Mouse (Mus musculus) c-Kit-positive CD71-negative TER-119-negative erythroid progenitor cells, embryonic 14.5 days (primary cell): Measurements from ENCODE around the gene March8.

Experiments
- DNase-seq: peaks from one replicate; pipeline ENCODE4 v3.0.0-alpha.2; 2013; ENCODE audit warnings: low read depth

The March8 gene

GRCm38 (mm10) chr6:116371500-116371899 lies 33.7 kb downstream of the March8 start:
- DNase-seq = no peak

- DNase-seq = no peak
These were observed 36.3 kb downstream of the March8 start for GRCm38 (mm10) chr6:116374136-116374535.

GRCm38 (mm10) chr6:116374618-116375017 lies 36.8 kb downstream of the March8 start:
- DNase-seq = no peak

- no peak for DNase-seq
These were observed 41.1 kb downstream of the March8 start for GRCm38 (mm10) chr6:116378892-116379291.

GRCm38 (mm10) chr6:116380157-116380556 lies 42.3 kb downstream of the March8 start:
- no peak for DNase-seq

- no peak for DNase-seq
These were observed 43.8 kb downstream of the March8 start for GRCm38 (mm10) chr6:116381605-116382004.

GRCm38 (mm10) chr6:116383582-116383981 lies 45.8 kb downstream of the March8 start:
- no peak for DNase-seq

- DNase-seq = no peak
These were observed 47.6 kb downstream of the March8 start for GRCm38 (mm10) chr6:116385194-116386044.

- DNase-seq = no peak
These were observed 48.2 kb downstream of the March8 start for GRCm38 (mm10) chr6:116386045-116386415.

- no peak for DNase-seq
These were observed 48.7 kb downstream of the March8 start for GRCm38 (mm10) chr6:116386506-116386905.

GRCm38 (mm10) chr6:116388068-116388467 lies 50.2 kb downstream of the March8 start:
- no peak for DNase-seq

- no peak for DNase-seq
These were observed 51.7 kb downstream of the March8 start for GRCm38 (mm10) chr6:116389481-116389880.

- no peak for DNase-seq
These were observed 57.3 kb downstream of the March8 start for GRCm38 (mm10) chr6:116394916-116395648.

GRCm38 (mm10) chr6:116397621-116398020 lies 59.8 kb downstream of the March8 start:
- DNase-seq = no peak

- DNase-seq = no peak
These were observed 60.3 kb downstream of the March8 start for GRCm38 (mm10) chr6:116398136-116398535.

- DNase-seq = no peak
These were observed 64.1 kb downstream of the March8 start for GRCm38 (mm10) chr6:116401746-116402423.

- no peak for DNase-seq
These were observed 64.6 kb downstream of the March8 start for GRCm38 (mm10) chr6:116402426-116402825.

- DNase-seq = no peak
These were observed 67.4 kb downstream of the March8 start for GRCm38 (mm10) chr6:116405243-116405642.

- DNase-seq = no peak
These were observed 67.9 kb downstream of the March8 start for GRCm38 (mm10) chr6:116405715-116406114.

- no peak for DNase-seq
These were observed 68.3 kb downstream of the March8 start for GRCm38 (mm10) chr6:116406152-116406551.

- no peak for DNase-seq
These were observed 68.9 kb downstream of the March8 start for GRCm38 (mm10) chr6:116406680-116407079.

- no peak for DNase-seq
These were observed 69.4 kb downstream of the March8 start for GRCm38 (mm10) chr6:116407216-116407615.
